Mouse (Mus musculus) kidney, adult 2 months (tissue): ENCODE measurements around the gene Cdc7.

Experiments used
- CTCF ChIP-seq: fragments of 200-500 bp; conservative IDR thresholded peaks from 2 replicates; pipeline ENCODE4 v1.5.1; 2011; ENCODE audit warnings: low read depth, mild to moderate bottlenecking, control low read depth, low read length, moderate library complexity, mixed read lengths; ENCODE audit not compliant: insufficient read depth, insufficient read length
- POLR2A ChIP-seq: fragments of 200-500 bp; IDR thresholded peaks from one replicate; pipeline ENCODE4 v1.6.1; 2011; ENCODE audit warnings: low read depth, low read length, control low read depth

DNA sequence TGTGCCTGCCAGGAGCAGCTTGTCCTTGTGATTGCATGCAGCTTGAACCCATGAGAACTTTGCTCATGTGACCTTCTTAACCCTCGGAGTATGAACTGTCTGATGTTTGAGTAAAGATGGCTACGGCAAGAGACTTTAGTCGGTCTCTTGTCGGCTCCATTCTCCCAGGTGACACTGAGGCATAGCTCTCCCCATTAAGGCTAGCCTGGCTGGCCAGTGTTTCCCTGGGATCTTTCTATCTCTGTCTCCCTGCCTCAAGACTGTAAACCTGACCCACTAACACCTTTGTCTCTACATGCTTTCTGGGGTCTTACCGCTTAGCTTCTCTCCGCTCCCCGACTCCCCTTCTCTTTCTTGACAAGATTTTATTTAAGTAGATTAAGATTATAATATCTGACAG lies 50.0 kb downstream of the Cdc7 start:
- TF ChIP-seq POLR2A: no peak
- no peak for TF ChIP-seq CTCF
